Mouse (Mus musculus) spleen, adult 2 months (tissue): ENCODE results near the gene Ifitm1.

Source experiments
- CTCF ChIP-seq: fragments of 200-500 bp; IDR thresholded peaks from 2 replicates; pipeline ENCODE4 v1.5.1; 2011; ENCODE audit warnings: mild to moderate bottlenecking, inconsistent platforms; ENCODE audit not compliant: insufficient read depth, insufficient read length, insufficient replicate concordance; ENCODE audit errors: extremely low read depth
- POLR2A ChIP-seq: fragments of 200-500 bp; IDR thresholded peaks from 2 replicates; pipeline ENCODE4 v1.6.1; 2011; ENCODE audit warnings: low read depth, low read length, inconsistent platforms

GRCm38 (mm10) chr7:140962733-140963132, 4.3 kb upstream of the Ifitm1 start:
- no peak for TF ChIP-seq CTCF
- no peak for TF ChIP-seq POLR2A
